Mouse (Mus musculus): ENCODE measurements at regions not wholly inside any gene's neighbourhood (a gene's known extent, or its start where the extent isn't known, plus 50 kb on each side); places are given as distances from the start of the nearest gene placed in this dataset.
A peak's percentile ranks its signal among the peaks of the same experiment; 100 is the strongest.

DNA sequence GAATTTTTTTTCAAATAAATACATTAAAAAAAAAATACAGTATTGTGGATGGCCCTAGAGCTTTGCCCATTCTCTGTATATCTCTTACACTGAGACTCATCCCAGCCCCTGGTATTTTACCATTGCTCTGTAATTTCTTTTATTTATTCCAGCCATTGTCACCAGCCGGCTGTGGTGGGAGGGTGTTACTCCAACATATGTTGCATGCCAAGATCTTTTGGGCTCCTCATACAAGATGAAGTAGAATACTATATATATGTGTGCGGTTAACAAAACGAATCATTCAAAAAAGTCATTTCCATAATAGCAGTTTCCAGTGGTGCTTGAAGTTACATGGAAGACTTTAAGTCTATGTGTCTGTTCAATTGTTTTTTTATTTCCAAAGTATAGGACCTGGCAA lies 268.0 kb upstream of the Npvf start:
- no peak for DNase-seq (ENCODE audit: low spot score)

DNA sequence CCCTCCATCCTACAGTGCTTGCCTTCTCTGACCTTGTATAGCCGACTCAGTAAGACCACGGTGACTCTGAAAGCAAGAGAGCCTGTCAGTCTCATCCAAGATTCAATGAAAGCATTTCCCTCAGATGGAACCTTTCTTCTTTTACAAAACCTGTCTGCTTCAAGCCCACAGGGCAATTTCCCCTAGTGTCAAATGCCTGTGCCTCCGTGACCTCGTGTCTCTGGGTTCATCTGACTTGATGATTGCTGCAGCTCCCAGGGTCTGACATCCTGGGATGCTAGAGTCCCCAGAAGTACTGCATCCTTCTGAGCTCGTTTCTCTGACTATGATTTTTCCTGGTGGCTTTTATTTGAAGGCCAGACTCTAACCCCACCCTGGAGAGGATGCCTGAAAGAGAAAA lies 270.3 kb upstream of the Npvf start:
- no peak for DNase-seq (ENCODE audit: low spot score)

DNA sequence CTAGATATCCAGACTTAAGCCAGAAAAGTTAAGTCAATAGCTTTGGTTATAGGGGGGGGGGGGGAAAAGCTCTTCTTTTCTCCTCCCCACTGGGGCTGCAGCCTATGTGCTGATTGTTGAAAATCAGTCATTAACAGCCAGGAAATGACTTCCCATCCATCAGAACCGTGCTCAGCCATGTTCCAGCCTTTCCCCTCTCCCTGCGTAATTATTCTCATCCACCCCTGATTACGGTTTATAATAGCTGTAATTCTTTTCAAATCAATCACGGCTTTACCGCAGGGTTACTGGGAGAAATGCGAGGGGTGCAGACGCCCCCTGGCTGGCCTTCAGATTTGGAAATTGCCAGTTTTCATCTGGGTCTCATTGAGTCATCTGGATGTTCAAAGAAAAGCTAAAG lies 270.8 kb upstream of the Npvf start:
- DNase-seq (ENCODE audit: low spot score): no peak

DNA sequence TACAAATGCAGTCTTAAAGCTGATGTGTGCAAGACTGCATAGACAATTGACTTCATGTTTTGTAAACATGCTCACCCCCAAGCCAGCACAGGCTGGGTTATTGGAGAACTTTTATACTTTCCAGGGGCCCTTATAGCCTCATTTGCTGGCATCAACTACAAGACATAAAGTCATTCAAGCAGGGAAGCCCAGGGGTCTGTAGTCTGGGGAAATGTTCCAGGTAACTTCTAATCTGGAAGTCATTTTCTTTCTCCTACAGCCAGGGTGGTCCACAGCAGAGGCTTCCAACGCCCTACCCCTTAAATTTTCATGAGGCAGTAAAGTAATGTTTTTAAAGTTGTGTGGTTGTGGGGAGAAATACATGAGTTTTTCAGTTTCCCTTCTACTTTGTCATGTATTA lies 272.1 kb upstream of the Npvf start:
- no peak for DNase-seq (ENCODE audit: low spot score)

DNA sequence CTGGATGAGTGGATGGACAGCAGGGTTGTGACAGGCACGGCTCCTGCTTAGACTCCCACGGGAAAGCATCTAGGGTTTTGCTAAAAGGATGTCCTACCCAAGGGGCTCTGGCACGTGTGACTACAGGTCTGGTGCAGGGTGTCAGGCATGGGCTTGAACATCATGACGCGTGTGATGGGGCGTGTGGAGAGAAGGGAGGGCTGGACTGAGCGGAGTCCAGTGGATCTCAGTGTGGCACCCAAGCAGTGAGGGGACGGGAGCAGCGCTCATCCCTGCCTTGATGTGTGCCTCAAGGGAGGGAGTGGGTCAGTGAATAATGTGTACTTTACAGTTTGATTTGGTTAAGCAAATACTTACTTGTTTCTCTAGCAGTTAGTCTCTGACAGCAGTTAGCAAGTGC lies 275.3 kb upstream of the Npvf start:
- no peak for DNase-seq (ENCODE audit: low spot score)

DNA sequence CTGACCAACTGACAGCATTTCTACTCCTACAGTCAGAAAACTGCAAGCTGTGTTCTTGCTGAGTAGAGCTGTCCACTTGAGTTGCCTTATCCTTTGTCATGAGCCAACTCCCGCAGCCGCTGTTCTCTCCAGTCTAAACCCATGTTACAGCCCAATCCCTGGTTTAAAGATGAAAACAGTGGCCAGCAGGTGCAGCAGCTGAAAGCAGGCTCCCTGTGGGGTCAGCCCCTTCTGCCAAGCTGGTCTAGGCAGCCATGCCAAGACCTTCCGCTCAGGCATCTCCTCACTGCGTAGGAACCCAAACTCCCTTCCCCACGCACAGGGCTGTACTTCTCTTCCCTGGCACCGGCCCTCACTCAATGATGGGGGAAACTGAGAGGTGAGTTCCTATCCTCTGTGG lies 279.3 kb upstream of the Npvf start:
- no peak for DNase-seq (ENCODE audit: low spot score)

DNA sequence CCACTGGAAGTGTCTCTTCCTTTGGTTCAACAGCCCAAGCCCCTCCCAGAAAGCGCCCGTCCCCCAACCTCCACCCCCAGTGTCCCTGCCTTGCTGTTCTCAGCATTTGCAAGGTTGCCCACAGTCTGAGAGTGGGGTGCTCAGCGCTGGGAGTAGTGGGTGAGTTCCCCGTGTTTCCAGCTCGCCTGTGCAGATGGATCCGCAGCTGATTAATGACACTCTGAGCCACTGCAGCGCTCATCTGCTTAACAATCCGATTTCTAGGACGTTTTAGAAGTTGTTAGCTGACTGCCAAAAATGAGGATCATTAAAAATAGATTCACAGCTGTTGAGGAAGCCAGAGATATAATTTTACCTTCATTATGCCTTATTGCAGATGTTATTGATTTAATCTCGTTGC lies 280.0 kb upstream of the Npvf start:
- no peak for DNase-seq (ENCODE audit: low spot score)

DNA sequence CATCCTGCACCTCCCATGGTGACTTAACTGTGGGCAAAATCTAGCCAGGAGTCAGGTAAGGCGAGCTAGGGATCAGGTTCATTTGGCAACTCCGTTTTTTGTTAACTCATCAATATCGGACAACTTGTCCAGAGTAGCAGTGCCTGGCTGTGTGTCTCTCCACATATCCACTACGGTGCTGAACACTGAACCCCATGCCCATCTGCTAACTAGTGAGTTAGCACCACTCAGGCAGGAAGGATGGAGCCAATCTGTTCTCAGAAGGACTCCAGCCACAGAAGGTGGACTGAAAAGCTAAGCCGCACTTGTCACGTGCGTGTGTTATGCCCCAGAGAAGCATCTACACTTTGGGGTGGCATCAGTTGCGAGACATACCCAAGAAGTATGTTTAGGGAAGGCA lies 282.1 kb upstream of the Npvf start:
- no peak for DNase-seq (ENCODE audit: low spot score)

DNA sequence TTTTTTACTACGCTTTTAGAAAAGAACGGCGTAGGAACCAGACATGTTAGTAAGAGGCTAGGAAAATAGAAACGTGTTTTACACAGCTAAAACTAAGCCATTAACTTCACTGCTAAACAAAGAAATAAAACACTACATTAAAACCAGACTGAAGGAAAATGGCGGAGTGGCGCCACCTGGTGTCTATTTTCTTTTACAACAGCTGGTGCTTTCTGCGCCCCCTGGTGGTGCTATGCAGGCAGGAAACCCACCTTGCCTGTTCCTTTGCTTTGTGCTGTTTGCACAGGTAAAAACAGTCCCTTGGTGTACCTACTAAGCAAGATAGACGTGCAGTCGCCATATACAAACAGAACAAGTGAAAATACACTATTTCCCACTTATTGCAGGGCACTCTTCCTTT lies 282.9 kb upstream of the Npvf start:
- peak; percentile 47 for DNase-seq (ENCODE audit: low spot score)

DNA sequence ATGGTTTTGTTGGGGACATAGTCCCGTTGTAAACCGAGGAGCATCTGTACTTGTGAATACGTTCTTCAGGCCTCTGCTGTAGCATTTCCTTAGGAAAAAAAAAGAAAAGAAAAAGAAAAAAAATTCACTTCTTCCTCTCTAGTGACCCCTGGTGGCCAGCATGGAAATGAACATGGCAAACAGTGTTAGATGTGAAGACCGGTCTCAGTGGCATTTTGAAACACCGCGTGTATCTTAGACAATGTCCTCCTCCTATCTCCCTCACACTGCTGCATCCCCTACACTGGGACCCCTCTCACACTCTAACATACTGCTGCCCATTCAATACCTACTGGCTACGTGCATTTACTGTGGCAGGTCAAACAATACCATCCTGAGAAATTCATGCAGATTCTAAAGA lies 284.6 kb upstream of the Npvf start:
- no peak for DNase-seq (ENCODE audit: low spot score)

DNA sequence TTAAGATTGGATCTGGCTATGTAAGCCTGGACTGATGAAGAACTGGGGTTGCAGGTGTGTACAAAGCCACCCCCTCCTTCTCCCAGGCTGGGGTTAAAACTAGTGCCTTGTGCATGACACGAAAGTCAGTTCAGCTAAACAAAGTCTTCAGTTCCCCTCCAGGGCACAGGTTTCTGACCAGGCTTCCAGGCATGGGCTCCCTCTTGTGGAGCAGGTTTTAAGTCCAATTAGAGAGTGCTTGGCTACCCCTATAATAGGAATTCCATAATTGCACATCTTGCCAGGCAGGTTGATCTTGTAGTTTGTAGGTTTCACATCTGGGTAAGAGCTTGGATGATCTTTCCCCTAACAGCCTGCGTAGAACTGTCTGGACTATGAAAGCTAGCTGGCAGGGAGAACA lies 285.2 kb upstream of the Npvf start:
- DNase-seq (ENCODE audit: low spot score): no peak

DNA sequence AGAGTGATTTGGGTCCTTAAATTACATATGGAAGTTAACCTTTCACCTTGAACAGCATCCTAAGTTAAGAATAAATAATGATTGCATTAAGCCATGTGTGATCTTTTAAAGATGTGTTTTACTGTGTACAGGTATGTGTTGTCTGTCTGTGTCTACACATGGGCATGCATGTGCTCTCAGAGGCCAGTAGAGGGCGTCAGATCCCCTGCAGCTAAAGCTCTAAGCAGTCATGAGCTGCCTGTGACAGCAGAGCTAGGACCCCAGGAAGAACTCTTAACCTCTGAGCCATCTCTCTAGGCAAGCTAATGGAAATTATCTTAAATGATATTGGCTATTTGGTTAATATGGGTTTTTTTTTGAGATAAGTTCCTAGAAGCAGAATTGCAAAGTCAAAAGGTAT lies 285.9 kb upstream of the Npvf start:
- no peak for DNase-seq (ENCODE audit: low spot score)

DNA sequence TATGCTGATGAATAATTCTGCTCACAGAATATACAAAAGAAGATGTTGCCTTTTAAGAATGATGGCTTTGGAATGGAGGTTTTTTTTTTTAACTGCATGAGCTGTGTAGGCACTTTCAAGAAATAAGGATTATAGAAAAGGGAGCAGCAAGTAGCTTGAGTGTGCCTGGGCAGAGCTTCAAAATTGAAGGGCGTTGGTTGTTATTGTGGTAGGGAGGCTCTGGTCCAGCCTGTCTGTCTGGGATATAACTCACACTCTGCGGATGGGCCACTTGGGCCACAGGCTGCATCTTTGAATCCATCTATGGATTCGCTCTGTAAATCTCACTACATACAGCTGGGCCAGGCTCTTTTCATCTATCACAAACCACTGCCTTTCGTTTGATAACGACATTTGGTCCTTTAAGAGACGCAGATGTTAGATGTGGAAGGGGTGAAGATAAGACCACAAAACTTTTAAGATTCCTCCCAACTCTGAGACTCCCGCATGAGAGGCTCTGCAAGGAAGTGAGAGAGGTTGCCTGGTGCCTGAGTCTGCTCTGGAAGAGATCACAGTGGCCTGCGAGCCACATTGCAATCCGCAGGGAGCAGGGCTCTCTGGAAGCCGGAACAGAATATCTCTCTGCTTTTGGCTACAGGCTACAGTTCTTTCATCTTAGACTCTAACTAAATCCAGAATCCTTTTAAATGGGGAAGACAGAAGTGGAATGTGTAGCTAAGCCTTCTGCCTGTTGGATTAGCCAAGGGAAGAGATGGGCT lies 286.6 kb upstream of the Npvf start:
- no peak for DNase-seq (ENCODE audit: low spot score)

DNA sequence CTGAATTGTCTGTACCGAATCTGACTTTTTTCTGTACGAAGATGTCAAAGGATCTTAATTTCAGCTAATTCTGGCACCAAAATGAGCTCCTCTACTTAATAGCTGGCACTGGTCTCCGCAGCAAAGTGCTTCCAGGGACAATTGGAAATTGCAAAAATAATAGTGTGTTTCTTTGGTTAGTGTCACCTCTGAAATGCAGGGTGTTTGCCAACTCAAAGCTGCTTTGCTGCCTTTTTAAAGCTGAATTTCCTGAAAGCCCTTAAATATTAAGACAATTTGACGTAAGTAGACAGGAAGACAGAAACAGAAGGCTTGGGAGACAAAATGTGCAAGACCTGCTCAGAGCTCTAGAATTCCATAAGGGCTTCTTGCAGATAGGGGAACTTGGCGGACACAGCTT lies 288.5 kb upstream of the Npvf start:
- no peak for DNase-seq (ENCODE audit: low spot score)

DNA sequence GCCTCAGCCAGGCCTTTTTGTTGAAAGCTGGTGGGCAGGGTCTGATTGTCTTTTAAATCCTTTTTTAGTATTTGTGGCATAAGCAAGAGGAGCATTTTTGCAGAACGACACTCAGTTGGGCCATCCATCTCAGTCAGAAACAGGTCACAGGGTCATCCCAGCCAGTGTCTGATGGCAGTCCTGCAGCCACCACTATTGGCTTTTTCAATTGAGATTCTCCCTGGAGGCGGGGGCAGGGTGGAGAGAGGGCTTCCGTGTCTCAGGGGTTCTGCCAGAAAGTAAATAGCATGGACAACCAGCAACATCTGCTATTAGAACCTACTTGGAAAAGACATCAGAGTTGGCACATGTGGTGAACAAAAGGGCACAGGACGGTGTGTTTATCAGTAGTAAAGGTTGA lies 293.8 kb upstream of the Npvf start:
- no peak for DNase-seq (ENCODE audit: low spot score)

DNA sequence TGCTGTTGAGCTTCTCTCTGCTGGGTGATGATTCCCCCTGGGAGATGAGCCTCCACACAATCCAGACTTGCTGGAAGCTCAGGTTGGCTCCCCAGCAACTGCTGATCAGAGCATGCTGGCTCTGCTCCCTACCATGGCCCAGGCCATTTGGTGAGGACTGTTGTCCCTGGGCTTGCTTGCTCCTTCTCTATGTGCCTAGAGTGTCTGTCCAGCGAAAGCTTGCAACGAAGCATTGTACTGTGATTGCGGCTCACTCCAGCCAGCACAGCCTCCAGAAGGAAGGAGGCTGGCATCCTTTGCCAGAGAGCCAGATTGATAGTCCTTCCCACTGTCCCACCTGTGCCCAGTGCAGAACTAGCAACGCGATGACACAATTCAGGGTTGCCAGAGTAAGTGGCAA lies 295.1 kb upstream of the Npvf start:
- DNase-seq (ENCODE audit: low spot score): no peak

DNA sequence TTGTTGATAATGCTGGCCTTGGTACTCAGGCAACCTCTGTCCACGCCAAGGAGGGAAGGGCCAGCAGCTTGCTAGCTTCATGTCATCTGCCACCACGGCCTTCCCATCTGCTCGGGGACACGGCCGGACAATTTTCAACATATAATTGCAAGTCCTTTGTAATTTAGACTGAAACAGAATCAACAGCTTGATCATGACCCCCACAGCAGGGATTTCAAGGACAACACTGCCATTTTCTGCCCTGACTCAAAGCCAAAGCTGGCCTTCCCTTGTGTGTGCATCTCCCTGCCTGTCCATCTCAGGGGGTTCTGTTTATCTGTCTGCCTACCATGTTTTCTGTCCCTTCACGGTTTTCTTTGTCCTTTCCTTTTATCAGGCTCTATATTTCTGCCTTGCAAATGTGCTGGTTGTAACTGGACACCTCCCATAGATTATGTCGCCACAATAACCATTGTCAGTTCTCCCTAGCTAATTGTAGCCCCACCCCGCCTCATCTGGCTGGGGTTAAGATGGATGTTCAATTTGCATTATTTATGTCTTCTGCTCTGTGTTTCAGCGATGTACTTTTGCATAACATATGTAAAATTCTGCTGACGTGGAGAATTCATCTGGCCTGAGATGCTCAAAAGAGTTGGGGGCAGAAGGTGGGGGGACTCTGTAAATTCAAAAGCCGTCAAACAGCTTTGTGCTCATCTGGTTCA lies 295.8 kb upstream of the Npvf start:
- no peak for DNase-seq (ENCODE audit: low spot score)

DNA sequence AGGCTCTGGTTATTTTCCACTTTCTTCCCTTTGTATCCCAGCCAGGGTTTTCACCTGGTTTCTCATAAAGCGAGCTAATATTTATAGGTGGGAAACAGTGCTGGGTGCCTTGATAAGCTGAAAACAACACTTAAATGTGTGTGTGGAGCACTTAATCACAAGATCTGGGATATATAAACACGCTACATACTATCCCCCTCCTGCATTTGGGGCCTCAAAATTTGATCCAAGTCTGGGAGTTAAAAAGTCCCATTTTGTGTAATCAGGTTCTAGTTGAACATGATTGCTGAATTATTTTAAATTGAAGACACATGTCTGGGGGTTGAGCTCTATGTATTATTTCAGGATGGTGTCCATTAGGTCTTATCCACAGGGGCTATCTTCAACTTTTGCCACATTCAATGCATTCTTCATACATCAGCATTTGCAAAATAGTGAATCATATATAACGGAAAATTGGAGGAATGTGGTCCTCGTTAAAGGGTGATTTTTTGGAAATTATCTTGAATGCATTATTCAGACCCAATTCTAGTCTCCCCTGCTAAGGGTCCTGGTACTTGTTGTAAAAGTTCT lies 303.2 kb upstream of the Npvf start:
- DNase-seq (ENCODE audit: low spot score): no peak

DNA sequence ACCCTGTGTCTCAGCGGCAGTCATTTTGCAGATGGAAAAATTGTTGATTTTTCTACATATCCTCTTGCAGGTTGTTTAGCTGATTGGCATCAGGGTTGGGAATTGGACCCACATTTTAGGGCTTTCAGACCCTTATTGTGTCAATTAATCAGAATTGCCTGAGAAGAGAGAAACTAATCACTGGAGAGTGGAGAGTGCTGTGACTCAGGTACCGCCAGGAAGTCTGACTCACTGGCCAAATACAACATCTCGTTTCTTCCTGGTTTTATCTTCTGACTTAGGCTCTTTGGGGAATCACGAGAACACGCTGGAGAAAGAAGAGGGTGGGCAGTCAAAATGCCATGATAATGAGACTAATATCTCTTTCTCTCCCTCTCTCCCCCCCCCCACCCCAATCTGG lies 306.1 kb upstream of the Npvf start:
- DNase-seq (ENCODE audit: low spot score): no peak

DNA sequence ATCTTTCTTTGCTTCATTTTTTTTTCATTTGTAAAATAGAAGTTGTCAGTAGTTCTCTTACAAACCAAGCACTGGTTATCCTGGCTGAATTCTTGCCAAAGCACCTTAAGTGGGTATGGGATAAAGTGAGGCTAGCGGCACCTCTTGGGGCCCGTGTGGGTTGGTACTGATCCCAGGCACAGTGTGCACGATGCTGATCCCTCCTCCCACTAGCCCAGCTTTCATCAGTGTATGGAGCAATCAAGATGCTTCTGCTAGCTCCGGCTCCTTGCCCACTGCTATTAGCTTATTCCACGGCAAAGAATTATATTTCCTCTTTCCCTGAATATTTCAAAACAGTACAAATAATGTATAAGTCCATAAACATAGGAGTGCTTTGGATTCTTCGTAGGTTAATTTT lies 307.4 kb upstream of the Npvf start:
- no peak for DNase-seq (ENCODE audit: low spot score)

DNA sequence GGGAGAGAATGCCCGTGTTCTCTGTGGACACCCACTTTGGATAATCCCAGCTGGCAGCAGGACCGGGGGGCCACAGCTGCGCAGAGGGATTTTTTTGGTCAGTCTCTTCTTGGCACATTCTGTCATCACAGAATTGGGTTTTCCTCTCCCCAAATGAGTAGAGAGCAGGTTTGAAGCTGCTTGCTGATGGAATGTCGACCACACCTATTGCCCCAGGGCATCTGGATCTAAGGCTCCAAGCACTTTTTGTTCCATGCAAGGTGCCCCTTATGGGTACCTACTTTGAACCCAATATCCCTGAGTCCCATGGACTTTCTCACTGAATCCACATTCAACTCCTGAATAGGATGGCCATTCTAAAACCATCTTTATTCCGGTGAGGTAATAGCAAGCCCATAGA lies 314.3 kb upstream of the Npvf start:
- DNase-seq (ENCODE audit: low spot score): no peak

DNA sequence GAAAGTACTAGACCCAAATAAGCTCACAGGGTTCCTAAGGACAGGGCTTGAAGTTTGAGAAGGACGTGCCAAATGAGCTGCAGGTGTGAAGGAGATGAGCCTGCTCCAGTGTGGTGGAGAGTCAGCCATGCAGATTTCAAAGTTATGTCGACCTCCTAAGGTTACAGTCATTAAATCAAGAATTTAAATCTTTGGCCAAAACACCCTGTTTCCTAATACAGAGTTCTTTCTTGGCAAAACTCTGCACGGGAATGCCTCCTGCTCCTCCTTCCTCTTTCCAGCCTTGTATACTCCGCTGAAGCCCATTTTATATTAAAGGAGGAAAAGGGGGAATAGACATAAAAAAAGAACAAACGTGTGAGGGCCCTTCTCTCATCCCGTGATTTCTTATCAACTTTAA lies 315.1 kb upstream of the Npvf start:
- no peak for DNase-seq (ENCODE audit: low spot score)

DNA sequence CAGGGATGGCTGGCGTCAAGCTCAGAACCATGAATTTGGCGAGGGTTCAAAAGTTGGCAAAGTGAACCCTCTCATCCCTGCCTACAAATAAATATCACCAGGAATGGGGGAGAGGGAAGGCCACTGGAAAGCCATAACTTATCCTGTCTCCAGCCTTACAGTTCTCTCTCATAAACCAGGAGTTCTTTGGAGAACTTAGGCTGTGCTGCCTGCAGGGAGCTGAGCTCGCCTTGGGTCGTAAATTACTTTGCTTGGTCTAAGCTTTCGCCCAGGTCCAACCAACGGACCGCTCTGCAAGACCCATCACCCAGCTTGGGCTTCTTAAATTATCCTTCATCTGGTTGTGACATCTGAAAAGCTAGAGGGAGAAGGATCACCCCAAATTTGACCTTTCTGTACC lies 315.8 kb upstream of the Npvf start:
- DNase-seq (ENCODE audit: low spot score): no peak

DNA sequence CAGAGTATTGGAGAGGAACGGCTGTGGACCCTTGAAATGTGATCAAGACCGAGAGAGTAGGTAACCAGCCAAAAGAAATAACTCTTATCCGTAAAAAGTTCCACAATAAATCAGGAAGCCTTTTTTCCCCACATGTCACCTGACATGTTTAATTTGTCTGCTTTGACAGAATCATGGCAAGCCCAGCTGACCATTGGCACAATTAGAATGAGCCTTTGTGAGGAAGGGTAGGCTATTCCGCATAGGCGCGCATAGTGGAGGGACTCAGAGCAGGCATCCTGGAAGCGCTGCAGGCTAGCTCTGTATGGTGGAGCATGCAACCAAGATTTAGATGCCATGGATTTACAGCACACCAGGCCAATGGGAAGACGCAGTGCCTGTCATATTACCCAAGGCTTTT lies 316.5 kb upstream of the Npvf start:
- DNase-seq (ENCODE audit: low spot score): no peak
